Mouse (Mus musculus) olfactory bulb, adult 2 months (tissue): ENCODE results near the gene Gapdhs.

ENCODE experiments used
- CTCF ChIP-seq: fragments of 200-500 bp; IDR thresholded peaks from 2 replicates; pipeline ENCODE4 v1.5.1; 2012; ENCODE audit warnings: low read depth, mild to moderate bottlenecking, low read length, moderate library complexity; ENCODE audit not compliant: insufficient read depth
- POLR2A ChIP-seq: fragments of 200-500 bp; IDR thresholded peaks from 2 replicates; pipeline ENCODE4 v1.6.1; 2012; ENCODE audit warnings: mild to moderate bottlenecking, low read depth, low read length, moderate library complexity; ENCODE audit not compliant: insufficient read depth

GRCm38 (mm10) chr7:30785721-30786546, 42.5 kb upstream of the Gapdhs start:
- TF ChIP-seq POLR2A (no peak), CTCF (no peak)
